Mouse (Mus musculus) cerebral cortex, adult 2 months (tissue): ENCODE measurements around the gene Gm10413.

Experiments used
- WGBS: fragments of 180-500 bp; shearing (Covaris S2); methylation state at CpG from one replicate; pipeline ENCODE4 v1.1.7; 2018; 5-methylcytosine and 5-hydroxymethylcytosine counted together

Gene Gm10413

DNA sequence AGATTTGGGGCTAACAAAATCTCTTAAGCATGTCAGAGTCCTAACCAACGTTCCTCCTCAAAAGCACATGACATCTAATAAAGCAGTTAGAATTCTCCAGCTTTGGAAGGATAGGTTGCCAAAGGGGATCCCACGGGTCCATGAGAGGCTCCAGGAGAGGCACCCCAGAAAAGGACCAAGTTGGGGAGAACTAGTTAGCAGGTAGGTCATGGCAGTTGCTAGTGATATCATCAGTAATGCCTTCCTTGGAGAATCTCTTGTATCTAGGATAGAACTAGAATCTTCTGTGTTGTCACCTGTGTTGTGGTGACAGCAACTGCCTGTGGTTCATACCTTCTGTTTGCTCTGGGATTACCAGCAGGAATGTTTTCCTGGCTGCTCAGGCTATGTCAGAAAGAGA is at the start of gene Gm10413:
TSS of gene Gm10413 (plus strand) at position 301 of the 400 bp plus-strand sequence.
- WGBS = no CpG with 5 or more reads among the region's 2 CpGs

DNA sequence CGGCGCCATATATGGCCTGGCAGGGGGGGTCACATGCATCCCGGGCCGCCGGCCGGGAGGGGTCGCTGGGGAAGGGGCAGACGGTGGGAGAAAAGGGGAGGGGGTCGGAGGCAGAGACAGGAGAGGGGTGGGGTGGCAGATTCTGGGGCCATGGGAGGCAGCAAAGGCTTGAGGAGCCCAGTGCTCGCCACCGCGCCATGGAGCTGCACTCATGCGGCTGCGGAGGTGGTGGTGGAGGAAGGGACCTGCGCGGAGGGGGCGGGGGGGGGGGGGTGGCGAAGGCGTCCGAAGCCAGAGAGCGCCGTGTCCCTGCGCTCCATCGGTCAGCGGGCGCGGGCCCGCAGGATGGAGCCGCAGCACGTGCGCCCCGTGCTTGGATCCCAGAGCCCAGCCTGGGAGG is 17.4 kb downstream of the Gm10413 start, which contains the start of gene Gm10409:
TSS of gene Gm10409 (plus strand) at position 301 of the 400 bp plus-strand sequence.
- WGBS = no CpG with 5 or more reads among the region's 32 CpGs

DNA sequence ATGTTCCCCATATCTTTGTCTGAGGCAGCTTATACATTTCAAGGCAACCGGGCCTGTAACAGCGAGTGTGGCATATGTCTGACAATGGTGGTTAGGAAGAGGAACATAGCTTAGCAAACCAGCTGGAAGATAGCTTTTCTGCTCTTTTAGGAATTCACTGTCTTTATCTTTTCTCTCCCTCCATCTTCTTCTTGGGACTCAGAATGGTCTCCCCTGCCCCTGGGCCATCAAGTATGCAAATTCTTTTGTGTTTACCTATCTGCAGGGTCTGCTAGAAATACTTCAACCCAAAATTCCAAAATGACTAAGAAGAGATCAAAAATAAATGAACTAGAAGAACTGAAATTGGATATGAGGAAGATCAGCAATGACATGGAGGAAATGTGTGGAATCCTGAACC is 32.9 kb downstream of the Gm10413 start, which contains the start of gene Gm3005:
TSS of gene Gm3005 (plus strand) at position 301 of the 400 bp plus-strand sequence.
- WGBS = no CpG with 5 or more reads among the region's 2 CpGs

DNA sequence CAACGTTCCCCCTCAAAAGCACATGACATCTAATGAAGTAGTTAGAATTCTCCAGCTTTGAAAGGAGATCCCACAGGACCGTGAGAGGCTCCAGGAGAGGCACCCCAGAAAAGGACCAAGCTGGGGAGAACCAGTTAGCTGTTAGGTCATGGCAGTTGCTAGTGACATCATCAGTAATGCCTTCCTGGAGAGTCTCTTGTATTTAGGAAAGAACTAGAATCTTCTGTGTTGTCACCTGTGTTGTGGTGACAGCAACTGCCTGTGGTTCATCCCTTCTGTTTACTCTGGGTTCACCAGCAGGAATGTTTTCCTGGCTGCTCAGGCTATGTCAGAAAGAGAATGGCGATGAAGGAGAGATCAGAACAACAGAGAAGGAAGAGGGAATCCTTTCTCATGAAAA is 54.2 kb downstream of the Gm10413 start, which contains the start of gene Gm10408:
TSS of gene Gm10408 (plus strand) at position 301 of the 400 bp plus-strand sequence.
- no CpG with 5 or more reads among the region's 3 CpGs for WGBS
